ENCODE assay signal across 8 mouse cellular contexts in the genomic region with DNA sequence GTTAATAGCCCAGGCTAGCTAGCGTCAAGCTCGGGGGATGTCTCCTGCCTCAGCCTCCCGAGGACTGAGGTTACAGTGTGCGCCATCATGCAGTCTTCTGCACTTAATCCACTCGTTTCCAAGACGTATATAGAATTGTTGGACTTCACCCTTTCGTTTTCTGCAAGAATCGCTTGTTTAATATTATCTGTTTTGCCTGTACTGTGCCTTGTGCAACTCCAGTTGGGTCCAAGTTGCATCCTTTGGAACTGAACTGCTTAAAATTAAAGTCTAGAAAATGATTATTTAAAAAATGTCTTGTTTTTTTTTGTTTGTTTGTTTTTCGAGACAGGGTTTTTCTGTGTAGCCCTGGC. TPM values are rescaled to one million over a fixed set of nuclear protein-coding genes. Genes with fewer than 3 reads are reported as not detected.
A peak's percentile ranks its signal among the peaks of the same experiment; 100 is the strongest.
DNase-seq lines count a peak whose midpoint lies in the region; ATAC-seq and TF ChIP-seq lines count a peak whose summit lies in the region.

No protein-coding gene starts in this region.

- WGBS in cerebellum, adult 2 months = 12% methylated on average over 9 of the region's 9 CpGs
- 13% methylated on average over 9 of the region's 9 CpGs for WGBS in limb, embryonic 13.5 days
- WGBS in stomach, embryonic 14.5 days = 10% methylated on average over 9 of the region's 9 CpGs

- peaks cover 8% of the 10 kb centered on the region for H3K36me3 ChIP-seq in megakaryocyte, embryonic 14.5 days (replicated peaks; ENCODE audit: low read length)
- peaks cover 5% of the 10 kb centered on the region; the same call in 1 of the 2 replicates for H3K36me3 ChIP-seq in limb, embryonic 13.5 days
- H3K36me3 ChIP-seq in stomach, embryonic 14.5 days (ENCODE audit: control insufficient read depth, insufficient read depth, low read length) = no peaks in the 10 kb centered on the region

- H3K4me2 ChIP-seq in limb, embryonic 13.5 days (replicated peaks) = peak overlapping the region; percentile 66
- H3K4me2 ChIP-seq in stomach, embryonic 14.5 days (replicated peaks; ENCODE audit: low read depth, low read length) = peak overlapping the region; percentile 45

- no peak for TF ChIP-seq POLR2A in cerebellum, adult 2 months (IDR thresholded peaks at IDR 0.05; ENCODE audit: borderline replicate concordance, insufficient read depth, low read length)

- H3K4me3 ChIP-seq in cerebellum, adult 2 months (replicated peaks; ENCODE audit: insufficient read depth, low read depth, low read length) = peak overlapping the region; percentile 94
- H3K4me3 ChIP-seq in megakaryocyte, embryonic 14.5 days (replicated peaks) = peak overlapping the region; percentile 99
- peak overlapping the region; percentile 88 for H3K4me3 ChIP-seq in limb, embryonic 13.5 days
- peak overlapping the region; percentile 97 for H3K4me3 ChIP-seq in stomach, embryonic 14.5 days (ENCODE audit: low read depth, low read length)

- peaks cover 5% of the 10 kb centered on the region; the same call in 1 of the 2 replicates for H3K4me1 ChIP-seq in cerebellum, adult 2 months (ENCODE audit: control insufficient read depth, insufficient read depth, low read length)
- peaks cover 28% of the 10 kb centered on the region for H3K4me1 ChIP-seq in megakaryocyte, embryonic 14.5 days
- peaks cover 17% of the 10 kb centered on the region for H3K4me1 ChIP-seq in limb, embryonic 13.5 days
- peaks cover 12% of the 10 kb centered on the region for H3K4me1 ChIP-seq in stomach, embryonic 14.5 days (ENCODE audit: control insufficient read depth, insufficient read depth, low read length)

- no peaks in the 10 kb centered on the region for H3K27me3 ChIP-seq in cerebellum, adult 2 months (ENCODE audit: control insufficient read depth, insufficient read depth, low read length)
- H3K27me3 ChIP-seq in megakaryocyte, embryonic 14.5 days (replicated peaks) = no peaks in the 10 kb centered on the region
- no peaks in the 10 kb centered on the region for H3K27me3 ChIP-seq in limb, embryonic 13.5 days
- H3K27me3 ChIP-seq in stomach, embryonic 14.5 days (ENCODE audit: control insufficient read depth, insufficient read depth, low read length) = no peaks in the 10 kb centered on the region

- ATAC-seq in megakaryocyte, adult 5-6 weeks (ENCODE audit: poor library complexity, severe bottlenecking) = no peak
- ATAC-seq in limb, embryonic 13.5 days (ENCODE audit: low FRiP score, low read depth) = no peak
- ATAC-seq in stomach, embryonic 14.5 days (ENCODE audit: insufficient number of reproducible peaks, insufficient read depth, low FRiP score, low read depth) = no peak

- peak overlapping the region; percentile 34; the same call in 1 of the 2 replicates for H3K27ac ChIP-seq in cerebellum, adult 2 months (ENCODE audit: insufficient read depth, low read length)
- H3K27ac ChIP-seq in limb, embryonic 13.5 days = peak overlapping the region; percentile 84
- H3K27ac ChIP-seq in stomach, embryonic 14.5 days (ENCODE audit: low read length) = peak overlapping the region; percentile 99

- no peak for DNase-seq in cerebellum, adult 2 months
- no peak for DNase-seq in cerebellum, adult 11 months
- no peak for DNase-seq in gastrocnemius, postnatal 4 days (ENCODE audit: low spot score in 2 of 2)
- DNase-seq in frontal cortex, postnatal 14 days (ENCODE audit: low spot score in 2 of 2) = no peak

- TF ChIP-seq CTCF in cerebellum, adult 2 months (IDR thresholded peaks at IDR 0.05; ENCODE audit: borderline replicate concordance, insufficient read depth, low read depth, low read length) = no peak

- peak overlapping the region; percentile 77 for H3K9ac ChIP-seq in limb, embryonic 13.5 days
- peak overlapping the region; percentile 99 for H3K9ac ChIP-seq in stomach, embryonic 14.5 days (replicated peaks; ENCODE audit: low read depth, low read length)

- H3K9me3 ChIP-seq in megakaryocyte, embryonic 14.5 days = no peaks in the 10 kb centered on the region
- no peaks in the 10 kb centered on the region for H3K9me3 ChIP-seq in limb, embryonic 13.5 days
- no peaks in the 10 kb centered on the region for H3K9me3 ChIP-seq in stomach, embryonic 14.5 days (ENCODE audit: control insufficient read depth, low read depth, low read length)

RNA-seq across cellular contexts. Expression of gene Ino80, which starts 0.9 kb away (rescaled TPM):
- 17.1 and 17.3 TPM in 2 replicates for polyA plus RNA-seq in cerebellum, adult 2 months (2012; rRNA removed)
- polyA plus RNA-seq in megakaryocyte, embryonic 14.5 days (2012; ENCODE audit: insufficient read depth, low replicate concordance) = 2.3 and 2.7 TPM in 2 replicates
- total RNA-seq in megakaryocyte, adult 5-6 weeks (2015) = 19.9 and 22.0 TPM in 2 replicates
- total RNA-seq in megakaryocyte, adult 5-6 weeks (2017) = 18.6 and 22.7 TPM in 2 replicates
- polyA plus RNA-seq in limb, embryonic 13.5 days (2015; fragmentation: Nextera tagmentation; extraction: Ambion mirVana) = 4.2 and 4.5 TPM in 2 replicates
- 8.0 and 8.1 TPM in 2 replicates for polyA plus RNA-seq in stomach, embryonic 14.5 days (2014; fragmentation: Nextera tagmentation; extraction: Ambion mirVana)
- total RNA-seq in gastrocnemius, postnatal 4 days (2021) = 10 to 100 TPM; 18.0 TPM

Comparison
In these comparisons a context has a peak if more than half of its experiments do, and no peak if none do; other contexts are left out.
1. H3K27ac ChIP-seq: peak in every context shown above with its lines; median percentile 99 in stomach, embryonic 14.5 days; 84 in limb, embryonic 13.5 days; 34 in cerebellum, adult 2 months.